Mouse (Mus musculus): ENCODE data around the gene Gm10715.
"Not testable (repeated sequence)": the region's sequence is repeated elsewhere in the genome, so short reads cannot be mapped to it uniquely, and the experiment has no call there.

The Gm10715 gene

DNA sequence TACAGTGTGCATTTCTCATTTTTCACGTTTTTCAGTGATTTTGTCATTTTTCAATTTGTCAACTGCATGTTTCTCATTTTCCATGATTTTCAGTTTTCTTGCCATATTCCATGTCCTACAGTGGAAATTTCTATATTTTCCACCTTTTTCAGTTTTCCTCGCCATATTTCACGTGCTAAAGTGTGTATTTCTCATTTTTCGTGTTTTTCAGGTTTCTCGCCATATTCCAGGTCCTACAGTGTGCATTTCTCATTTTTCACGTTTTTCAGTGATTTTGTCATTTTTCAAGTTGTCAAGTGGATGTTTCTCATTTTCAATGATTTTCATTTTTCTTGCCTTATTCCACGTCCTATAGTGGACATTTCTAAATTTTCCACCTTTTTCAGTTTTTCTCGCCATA is at the start of gene Gm10715:
Gm10715 (plus strand) TSS at position 301 of the 400 bp plus-strand sequence.
- DNase-seq (ENCODE audit: low read depth, low spot score) = not testable (repeated sequence)

DNA sequence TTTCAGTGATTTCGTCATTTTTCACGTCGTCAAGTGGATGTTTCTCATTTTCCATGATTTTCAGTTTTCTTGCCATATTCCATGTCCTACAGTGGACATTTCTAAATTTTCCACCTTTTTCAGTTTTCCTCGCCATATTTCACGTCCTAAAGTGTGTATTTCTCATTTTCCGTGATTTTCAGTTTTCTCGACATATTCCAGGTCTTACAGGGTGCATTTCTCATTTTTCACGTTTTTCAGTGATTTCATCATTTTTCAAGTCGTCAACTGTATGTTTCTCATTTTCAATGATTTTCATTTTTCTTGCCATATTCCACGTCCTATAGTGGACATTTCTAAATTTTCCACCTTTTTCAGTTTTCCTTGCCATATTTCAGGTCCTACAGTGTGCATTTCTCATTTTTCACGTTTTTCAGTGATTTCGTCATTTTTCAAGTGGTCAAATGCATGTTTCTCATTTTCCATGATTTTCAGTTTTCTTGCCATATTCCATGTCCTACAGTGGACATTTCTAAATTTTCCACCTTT is 36.2 kb upstream of the Gm10715 start, which contains the start of gene Gm10722:
Gm10722 (plus strand) TSS at position 478 of the 528 bp plus-strand sequence.
- DNase-seq (ENCODE audit: low read depth, low spot score) = peak; percentile 34

DNA sequence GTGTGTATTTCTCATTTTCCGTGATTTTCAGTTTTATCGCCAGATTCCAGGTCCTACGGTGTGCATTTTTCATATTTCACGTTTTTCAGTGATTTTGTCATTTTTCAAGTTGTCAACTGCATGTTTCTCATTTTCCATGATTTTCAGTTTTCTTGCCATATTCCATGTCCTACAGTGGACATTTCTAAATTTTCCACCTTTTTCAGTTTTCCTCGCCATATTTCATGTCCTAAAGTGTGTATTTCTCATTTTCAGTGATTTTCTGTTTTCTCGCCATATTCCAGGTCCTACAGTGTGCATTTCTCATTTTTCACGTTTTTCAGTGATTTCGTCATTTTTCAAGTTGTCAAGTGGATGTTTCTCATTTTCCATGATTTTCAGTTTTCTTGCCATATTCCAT is 35.7 kb upstream of the Gm10715 start:
- DNase-seq (ENCODE audit: low read depth, low spot score) = not testable (repeated sequence)

DNA sequence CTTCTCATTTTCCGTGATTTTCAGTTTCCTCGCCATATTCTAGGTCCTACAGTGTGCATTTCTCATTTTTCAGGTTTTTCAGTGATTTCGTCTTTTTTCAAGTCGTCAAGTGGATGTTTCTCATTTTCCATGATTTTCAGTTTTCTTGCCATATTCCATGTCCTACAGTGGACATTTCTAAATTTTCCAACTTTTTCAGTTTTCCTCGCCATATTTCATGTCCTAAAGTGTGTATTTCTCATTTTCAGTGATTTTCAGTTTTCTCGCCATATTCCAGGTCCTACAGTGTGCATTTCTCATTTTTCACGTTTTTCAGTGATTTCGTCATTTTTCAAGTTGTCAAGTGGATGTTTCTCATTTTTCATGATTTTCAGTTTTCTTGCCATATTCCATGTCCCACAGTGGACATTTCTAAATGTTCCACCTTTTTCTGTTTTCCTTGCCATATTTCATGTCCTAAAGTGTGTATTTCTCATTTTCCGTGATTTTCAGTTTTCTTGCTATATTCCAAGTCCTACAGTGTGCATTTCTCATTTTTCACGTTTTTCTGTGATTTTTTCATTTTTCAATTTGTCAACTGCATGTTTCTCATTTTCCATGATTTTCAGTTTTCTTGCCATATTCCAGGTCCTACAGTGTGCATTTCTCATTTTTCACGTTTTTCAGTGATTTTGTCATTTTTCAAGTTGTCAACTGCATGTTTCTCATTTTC is 34.6 kb upstream of the Gm10715 start:
- peak; percentile 14 for DNase-seq (ENCODE audit: low read depth, low spot score)

DNA sequence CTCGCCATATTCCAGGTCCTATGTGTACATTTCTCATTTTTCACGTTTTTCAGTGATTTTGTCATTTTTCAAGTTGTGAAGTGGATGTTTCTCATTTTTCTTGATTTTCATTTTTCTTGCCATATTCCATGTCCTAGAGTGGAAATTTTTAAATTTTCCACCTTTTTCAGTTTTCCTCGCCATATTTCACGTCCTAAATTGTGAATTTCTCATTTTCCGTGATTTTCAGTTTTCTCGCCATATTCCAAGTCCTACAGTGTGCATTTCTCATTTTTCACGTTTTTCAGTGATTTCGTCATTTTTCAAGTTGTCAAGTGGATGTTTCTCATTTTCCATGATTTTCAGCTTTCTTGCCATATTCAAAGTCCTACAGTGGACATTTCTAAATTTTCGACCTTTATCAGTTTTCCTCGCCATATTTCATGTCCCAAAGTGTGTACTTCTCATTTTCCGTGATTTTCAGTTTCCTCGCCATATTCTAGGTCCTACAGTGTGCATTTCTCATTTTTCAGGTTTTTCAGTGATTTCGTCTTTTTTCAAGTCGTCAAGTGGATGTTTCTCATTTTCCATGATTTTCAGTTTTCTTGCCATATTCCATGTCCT is 33.8 kb upstream of the Gm10715 start, which contains the start of gene Gm11168:
Gm11168 (plus strand) TSS at position 553 of the 603 bp plus-strand sequence.
- DNase-seq (ENCODE audit: low read depth, low spot score) = not testable (repeated sequence)

DNA sequence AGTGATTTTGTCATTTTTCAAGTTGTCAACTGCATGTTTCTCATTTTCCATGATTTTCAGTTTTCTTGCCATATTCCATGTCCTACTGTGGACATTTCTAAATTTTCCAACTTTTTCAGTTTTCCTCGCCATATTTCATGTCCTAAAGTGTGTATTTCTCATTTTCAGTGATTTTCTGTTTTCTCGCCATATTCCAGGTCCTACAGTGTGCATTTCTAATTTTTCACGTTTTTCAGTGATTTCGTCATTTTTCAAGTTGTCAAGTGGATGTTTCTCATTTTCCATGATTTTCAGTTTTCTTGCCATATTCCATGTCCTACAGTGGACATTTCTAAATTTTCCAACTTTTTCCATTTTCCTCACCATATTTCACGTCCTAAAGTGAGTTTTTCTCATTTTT is 30.5 kb upstream of the Gm10715 start:
- not testable (repeated sequence) for DNase-seq (ENCODE audit: low read depth, low spot score)

DNA sequence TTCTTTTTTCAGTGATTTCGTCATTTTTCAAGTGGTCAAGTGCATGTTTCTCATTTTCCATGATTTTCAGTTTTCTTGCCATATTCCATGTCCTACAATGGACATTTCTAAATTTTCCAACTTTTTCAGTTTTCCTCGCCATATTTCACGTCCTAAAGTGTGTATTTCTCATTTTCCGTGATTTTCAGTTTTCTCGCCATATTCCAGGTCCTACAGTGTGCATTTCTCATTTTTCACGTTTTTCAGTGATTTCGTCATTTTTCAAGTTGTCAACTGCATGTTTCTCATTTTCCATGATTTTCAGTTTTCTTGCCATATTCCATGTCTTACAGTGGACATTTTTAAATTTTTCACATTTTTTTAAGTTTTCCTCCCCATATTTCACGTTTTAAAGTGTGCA is 30.0 kb upstream of the Gm10715 start:
- not testable (repeated sequence) for DNase-seq (ENCODE audit: low read depth, low spot score)

DNA sequence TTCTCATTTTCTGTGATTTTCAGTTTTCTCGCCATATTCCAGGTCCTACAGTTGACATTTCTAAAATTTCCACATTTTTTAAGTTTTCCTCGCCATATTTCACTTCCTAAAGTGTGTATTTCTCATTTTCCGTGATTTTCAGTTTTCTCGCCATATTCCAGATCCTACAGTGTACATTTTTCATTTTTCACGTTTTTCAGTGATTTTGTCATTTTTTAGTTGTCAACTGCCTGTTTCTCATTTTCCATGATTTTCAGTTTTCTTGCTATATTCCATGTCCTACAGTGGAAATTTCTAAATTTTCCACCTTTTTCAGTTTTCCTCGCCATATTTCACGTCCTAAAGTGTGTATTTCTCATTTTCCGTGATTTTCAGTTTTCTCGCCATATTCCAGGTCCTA is 29.4 kb upstream of the Gm10715 start:
- peak; percentile 13 for DNase-seq (ENCODE audit: low read depth, low spot score)

DNA sequence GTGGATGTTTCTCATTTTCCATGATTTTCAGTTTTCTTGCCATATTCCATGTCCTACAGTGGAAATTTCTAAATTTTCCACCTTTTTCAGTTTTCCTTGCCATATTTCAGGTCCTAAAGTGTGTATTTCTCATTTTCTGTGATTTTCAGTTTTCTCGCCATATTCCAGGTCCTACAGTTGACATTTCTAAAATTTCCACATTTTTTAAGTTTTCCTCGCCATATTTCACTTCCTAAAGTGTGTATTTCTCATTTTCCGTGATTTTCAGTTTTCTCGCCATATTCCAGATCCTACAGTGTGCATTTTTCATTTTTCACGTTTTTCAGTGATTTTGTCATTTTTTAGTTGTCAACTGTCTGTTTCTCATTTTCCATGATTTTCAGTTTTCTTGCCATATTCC is 27.3 kb upstream of the Gm10715 start:
- not testable (repeated sequence) for DNase-seq (ENCODE audit: low read depth, low spot score)

DNA sequence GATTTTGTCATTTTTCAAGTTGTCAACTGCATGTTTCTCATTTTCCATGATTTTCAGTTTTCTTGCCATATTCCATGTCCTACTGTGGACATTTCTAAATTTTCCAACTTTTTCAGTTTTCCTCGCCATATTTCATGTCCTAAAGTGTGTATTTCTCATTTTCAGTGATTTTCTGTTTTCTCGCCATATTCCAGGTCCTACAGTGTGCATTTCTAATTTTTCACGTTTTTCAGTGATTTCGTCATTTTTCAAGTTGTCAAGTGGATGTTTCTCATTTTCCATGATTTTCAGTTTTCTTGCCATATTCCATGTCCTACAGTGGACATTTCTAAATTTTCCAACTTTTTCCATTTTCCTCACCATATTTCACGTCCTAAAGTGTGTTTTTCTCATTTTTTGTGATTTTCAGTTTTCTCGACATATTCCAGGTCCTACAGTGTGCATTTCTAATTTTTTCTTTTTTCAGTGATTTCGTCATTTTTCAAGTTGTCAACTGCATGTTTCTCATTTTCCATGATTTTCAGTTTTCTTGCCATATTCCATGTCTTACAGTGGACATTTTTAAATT is 24.5 kb upstream of the Gm10715 start:
- DNase-seq (ENCODE audit: low read depth, low spot score) = not testable (repeated sequence)

DNA sequence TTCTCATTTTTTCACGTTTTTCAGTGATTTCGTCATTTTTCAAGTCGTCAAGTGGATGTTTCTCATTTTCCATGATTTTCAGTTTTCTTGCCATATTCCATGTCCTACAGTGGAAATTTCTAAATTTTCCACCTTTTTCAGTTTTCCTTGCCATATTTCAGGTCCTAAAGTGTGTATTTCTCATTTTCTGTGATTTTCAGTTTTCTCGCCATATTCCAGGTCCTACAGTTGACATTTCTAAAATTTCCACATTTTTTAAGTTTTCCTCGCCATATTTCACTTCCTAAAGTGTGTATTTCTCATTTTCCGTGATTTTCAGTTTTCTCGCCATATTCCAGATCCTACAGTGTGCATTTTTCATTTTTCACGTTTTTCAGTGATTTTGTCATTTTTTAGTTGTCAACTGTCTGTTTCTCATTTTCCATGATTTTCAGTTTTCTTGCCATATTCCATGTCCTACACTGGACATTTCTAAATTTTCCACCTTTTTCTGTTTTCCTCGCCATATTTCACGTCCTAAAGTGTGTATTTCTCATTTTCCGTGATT is 23.9 kb upstream of the Gm10715 start, which contains the start of gene Gm10721:
Gm10721 (plus strand) TSS at position 408 of the 547 bp plus-strand sequence.
- DNase-seq (ENCODE audit: low read depth, low spot score) = not testable (repeated sequence)

DNA sequence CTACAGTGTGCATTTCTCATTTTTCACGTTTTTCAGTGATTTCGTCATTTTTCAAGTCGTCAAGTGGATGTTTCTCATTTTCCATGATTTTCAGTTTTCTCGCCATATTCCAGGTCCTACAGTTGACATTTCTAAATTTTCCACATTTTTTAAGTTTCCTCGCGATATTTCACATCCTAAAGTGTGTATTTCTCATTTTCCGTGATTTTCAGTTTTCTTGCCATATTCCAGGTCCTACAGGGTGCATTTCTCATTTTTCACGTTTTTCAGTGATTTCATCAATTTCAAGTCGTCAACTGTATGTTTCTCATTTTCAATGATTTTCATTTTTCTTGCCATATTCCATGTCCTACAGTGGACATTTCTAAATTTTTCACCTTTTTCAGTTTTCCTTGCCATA is 21.3 kb upstream of the Gm10715 start, which contains the start of gene Gm10720:
Gm10720 (plus strand) TSS at position 301 of the 400 bp plus-strand sequence.
- not testable (repeated sequence) for DNase-seq (ENCODE audit: low read depth, low spot score)

DNA sequence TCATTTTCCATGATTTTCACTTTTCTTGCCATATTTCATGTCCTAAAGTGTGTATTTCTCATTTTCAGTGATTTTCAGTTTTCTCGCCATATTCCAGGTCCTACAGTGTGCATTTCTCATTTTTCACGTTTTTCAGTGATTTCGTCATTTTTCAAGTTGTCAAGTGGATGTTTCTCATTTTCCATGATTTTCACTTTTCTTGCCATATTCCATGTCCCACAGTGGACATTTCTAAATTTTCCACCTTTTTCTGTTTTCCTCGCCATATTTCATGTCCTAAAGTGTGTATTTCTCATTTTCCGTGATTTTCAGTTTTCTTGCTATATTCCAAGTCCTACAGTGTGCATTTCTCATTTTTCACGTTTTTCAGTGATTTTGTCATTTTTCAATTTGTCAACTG is 20.8 kb upstream of the Gm10715 start:
- not testable (repeated sequence) for DNase-seq (ENCODE audit: low read depth, low spot score)

DNA sequence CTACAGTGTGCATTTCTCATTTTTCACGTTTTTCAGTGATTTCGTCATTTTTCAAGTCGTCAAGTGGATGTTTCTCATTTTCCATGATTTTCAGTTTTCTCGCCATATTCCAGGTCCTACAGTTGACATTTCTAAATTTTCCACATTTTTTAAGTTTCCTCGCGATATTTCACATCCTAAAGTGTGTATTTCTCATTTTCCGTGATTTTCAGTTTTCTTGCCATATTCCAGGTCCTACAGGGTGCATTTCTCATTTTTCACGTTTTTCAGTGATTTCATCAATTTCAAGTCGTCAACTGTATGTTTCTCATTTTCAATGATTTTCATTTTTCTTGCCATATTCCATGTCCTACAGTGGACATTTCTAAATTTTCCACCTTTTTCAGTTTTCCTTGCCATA is 19.6 kb upstream of the Gm10715 start, which contains the start of gene Gm10719:
Gm10719 (plus strand) TSS at position 301 of the 400 bp plus-strand sequence.
- DNase-seq (ENCODE audit: low read depth, low spot score) = not testable (repeated sequence)

DNA sequence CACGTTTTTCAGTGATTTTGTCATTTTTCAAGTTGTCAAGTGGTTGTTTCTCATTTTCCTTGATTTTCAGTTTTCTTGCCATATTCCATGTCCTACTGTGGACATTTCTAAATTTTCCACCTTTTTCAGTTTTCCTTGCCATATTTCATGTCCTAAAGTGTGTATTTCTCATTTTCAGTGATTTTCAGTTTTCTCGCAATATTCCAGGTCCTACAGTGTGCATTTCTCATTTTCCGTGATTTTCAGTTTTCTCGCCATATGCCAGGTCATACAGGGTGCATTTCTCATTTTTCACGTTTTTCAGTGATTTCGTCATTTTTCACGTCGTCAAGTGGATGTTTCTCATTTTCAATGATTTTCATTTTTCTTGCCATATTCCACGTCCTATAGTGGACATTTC is 17.7 kb upstream of the Gm10715 start:
- DNase-seq (ENCODE audit: low read depth, low spot score) = not testable (repeated sequence)

DNA sequence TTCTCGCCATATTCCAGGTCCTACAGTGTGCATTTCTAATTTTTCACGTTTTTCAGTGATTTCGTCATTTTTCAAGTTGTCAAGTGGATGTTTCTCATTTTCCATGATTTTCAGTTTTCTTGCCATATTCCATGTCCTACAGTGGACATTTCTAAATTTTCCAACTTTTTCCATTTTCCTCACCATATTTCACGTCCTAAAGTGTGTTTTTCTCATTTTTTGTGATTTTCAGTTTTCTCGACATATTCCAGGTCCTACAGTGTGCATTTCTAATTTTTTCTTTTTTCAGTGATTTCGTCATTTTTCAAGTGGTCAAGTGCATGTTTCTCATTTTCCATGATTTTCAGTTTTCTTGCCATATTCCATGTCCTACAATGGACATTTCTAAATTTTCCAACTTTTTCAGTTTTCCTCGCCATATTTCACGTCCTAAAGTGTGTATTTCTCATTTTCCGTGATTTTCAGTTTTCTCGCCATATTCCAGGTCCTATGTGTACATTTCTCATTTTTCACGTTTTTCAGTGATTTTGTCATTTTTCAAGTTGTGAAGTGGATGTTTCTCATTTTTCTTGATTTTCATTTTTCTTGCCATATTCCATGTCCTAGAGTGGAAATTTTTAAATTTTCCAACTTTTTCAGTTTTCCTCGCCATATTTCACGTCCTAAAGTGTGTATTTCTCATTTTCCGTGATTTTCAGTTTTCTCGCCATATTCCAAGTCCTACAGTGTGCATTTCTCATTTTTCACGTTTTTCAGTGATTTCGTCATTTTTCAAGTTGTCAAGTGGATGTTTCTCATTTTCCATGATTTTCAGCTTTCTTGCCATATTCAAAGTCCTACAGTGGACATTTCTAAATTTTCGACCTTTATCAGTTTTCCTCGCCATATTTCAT is 16.6 kb upstream of the Gm10715 start:
- not testable (repeated sequence) for DNase-seq (ENCODE audit: low read depth, low spot score)

DNA sequence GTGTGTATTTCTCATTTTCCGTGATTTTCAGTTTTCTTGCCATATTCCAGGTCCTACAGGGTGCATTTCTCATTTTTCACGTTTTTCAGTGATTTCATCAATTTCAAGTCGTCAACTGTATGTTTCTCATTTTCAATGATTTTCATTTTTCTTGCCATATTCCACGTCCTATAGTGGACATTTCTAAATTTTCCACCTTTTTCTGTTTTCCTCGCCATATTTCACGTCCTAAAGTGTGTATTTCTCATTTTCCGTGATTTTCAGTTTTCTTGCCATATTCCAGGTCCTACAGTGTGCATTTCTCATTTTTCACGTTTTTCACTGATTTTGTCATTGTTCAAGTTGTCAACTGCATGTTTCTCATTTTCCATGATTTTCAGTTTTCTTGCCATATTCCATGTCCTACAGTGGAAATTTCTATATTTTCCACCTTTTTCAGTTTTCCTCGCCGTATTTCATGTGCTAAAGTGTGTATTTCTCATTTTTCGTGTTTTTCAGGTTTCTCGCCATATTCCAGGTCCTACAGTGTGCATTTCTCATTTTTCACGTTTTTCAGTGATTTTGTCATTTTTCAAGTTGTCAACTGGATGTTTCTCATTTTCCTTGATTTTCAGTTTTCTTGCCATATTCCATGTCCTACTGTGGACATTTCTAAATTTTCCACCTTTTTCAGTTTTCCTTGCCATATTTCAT is 14.2 kb upstream of the Gm10715 start:
- DNase-seq (ENCODE audit: low read depth, low spot score) = peak; percentile 27

DNA sequence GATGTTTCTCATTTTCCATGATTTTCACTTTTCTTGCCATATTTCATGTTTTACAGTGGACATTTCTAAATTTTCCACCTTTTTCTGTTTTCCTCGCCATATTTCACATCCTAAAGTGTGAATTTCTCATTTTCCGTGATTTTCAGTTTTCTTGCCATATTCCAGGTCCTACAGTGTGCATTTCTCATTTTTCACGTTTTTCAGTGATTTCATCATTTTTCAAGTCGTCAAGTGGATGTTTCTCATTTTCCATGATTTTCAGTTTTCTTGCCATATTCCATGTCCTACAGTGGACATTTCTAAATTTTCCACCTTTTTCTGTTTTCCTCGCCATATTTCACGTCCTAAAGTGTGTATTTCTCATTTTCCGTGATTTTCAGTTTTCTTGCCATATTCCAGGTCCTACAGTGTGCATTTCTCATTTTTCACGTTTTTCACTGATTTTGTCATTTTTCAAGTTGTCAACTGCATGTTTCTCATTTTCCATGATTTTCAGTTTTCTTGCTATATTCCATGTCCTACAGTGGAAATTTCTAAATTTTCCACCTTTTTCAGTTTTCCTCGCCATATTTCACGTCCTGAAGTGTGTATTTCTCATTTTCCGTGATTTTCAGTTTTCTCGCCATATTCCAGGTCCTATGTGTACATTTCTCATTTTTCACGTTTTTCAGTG is 13.2 kb upstream of the Gm10715 start, which contains the start of gene Gm10718:
Gm10718 (plus strand) TSS at position 236 of the 673 bp plus-strand sequence.
- not testable (repeated sequence) for DNase-seq (ENCODE audit: low read depth, low spot score)

DNA sequence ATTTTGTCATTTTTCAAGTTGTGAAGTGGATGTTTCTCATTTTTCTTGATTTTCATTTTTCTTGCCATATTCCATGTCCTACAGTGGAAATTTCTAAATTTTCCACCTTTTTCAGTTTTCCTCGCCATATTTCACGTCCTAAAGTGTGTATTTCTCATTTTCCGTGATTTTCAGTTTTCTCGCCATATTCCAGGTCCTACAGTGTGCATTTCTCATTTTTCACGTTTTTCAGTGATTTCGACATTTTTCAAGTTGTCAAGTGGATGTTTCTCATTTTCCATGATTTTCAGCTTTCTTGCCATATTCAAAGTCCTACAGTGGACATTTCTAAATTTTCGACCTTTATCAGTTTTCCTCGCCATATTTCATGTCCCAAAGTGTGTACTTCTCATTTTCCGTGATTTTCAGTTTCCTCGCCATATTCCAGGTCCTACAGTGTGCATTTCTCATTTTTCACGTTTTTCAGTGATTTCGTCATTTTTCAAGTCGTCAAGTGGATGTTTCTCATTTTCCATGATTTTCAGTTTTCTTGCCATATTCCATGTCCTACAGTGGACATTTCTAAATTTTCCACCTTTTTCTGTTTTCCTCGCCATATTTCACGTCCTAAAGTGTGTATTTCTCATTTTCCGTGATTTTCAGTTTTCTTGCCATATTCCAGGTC is 12.6 kb upstream of the Gm10715 start:
- DNase-seq (ENCODE audit: low read depth, low spot score) = not testable (repeated sequence)
